Mouse (Mus musculus) C2C12 (cell line): ENCODE results near the gene Asphd2. TPM values are rescaled to one million over a fixed set of nuclear protein-coding genes. Genes with fewer than 3 reads are reported as not detected.

Experiments used
- H3K27me3 ChIP-seq: one replicate; pipeline ENCODE4 v1.6.1; 2011; ENCODE audit not compliant: control insufficient read depth, insufficient read depth, insufficient read length
- H3K36me3 ChIP-seq: one replicate; pipeline ENCODE4 v1.6.1; 2011; ENCODE audit not compliant: control insufficient read depth, insufficient read depth
- H3K4me3 ChIP-seq: one replicate; pipeline ENCODE4 v1.5.1; 2011; ENCODE audit warnings: mild to moderate bottlenecking, control low read depth; ENCODE audit not compliant: poor library complexity, insufficient read depth, severe bottlenecking
- H3K79me2 ChIP-seq: one replicate; pipeline ENCODE4 v1.6.1; 2011; ENCODE audit not compliant: control insufficient read depth, insufficient read depth
- H3K79me3 ChIP-seq: one replicate; pipeline ENCODE4 v1.6.1; 2011; ENCODE audit warnings: low read depth, control low read depth
- H3ac ChIP-seq: one replicate; pipeline ENCODE3; 2011; ENCODE audit warnings: low read depth; ENCODE audit not compliant: control insufficient read depth, insufficient read length
- CEBPB ChIP-seq: IDR thresholded peaks from one replicate; pipeline ENCODE4 v1.6.1; 2011; ENCODE audit warnings: low read depth, mild to moderate bottlenecking, control low read depth, moderate library complexity
- CTCF ChIP-seq: IDR thresholded peaks from one replicate; pipeline ENCODE4 v1.5.1; 2011; ENCODE audit not compliant: control insufficient read depth, insufficient read depth, insufficient read length
- FOSL1 ChIP-seq: IDR thresholded peaks from one replicate; pipeline ENCODE4 v1.8.0; 2011; ENCODE audit warnings: mild to moderate bottlenecking, low read length; ENCODE audit not compliant: poor library complexity, insufficient read depth, severe bottlenecking
- MAX ChIP-seq: IDR thresholded peaks from one replicate; pipeline ENCODE4 v1.6.1; 2011; ENCODE audit warnings: mild to moderate bottlenecking, control low read depth
- MYOD1 ChIP-seq: IDR thresholded peaks from one replicate; pipeline ENCODE4 v1.6.1; 2011; ENCODE audit warnings: low read depth; ENCODE audit not compliant: control insufficient read depth, insufficient read length
- MYOG ChIP-seq: IDR thresholded peaks from one replicate; pipeline ENCODE4 v1.6.1; 2011; ENCODE audit not compliant: control insufficient read depth, insufficient read length; ENCODE audit errors: extremely low read depth
- USF1 ChIP-seq: IDR thresholded peaks from one replicate; pipeline ENCODE4 v1.6.1; 2011; ENCODE audit warnings: low read depth, mild to moderate bottlenecking, control low read depth, moderate library complexity
- polyA plus RNA-seq: library from polyadenylated mRNA; unstranded; fragments of >200 nt; fragmentation: generic; extraction: Trizol; gene quantifications from one replicate; pipeline ENCODE4 v1.2.1, GENCODE M21; 2012; ENCODE audit warnings: missing spikeins

Asphd2 gene
- polyA plus RNA-seq, 1 experiment, result 10.8 TPM

DNA sequence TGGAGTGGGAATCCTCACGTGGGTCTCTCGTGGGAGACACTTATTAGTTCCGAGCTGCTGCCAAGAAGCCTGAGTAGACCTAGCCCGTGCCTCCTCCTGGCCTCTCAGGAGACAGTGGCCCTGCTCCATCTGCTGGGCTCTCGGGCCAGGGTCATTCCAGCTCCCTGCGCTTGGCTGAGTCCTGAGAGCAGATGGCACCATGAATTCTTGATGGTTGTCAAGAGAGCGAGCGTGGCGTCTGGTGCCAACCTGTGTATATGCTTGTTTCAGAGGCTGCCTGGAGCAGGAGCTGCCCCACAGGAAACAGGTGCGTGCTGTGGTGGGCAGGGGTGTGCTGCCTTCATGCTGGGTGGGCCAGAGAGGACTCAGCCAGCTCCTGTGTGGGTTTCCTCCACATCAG, 26.0 kb downstream of the Asphd2 start:
- peak overlapping the region; percentile 22 for H3ac ChIP-seq
- H3K36me3 ChIP-seq, result peaks cover 25% of the 10 kb centered on the region
- TF ChIP-seq MYOD1, result peak; percentile 47
- no peak for TF ChIP-seq USF1

GRCm38 (mm10) chr5:112367929-112368328, 26.7 kb downstream of the Asphd2 start:
- no peaks in the 10 kb centered on the region for H3K79me3 ChIP-seq
- H3K36me3 ChIP-seq, result peaks cover 25% of the 10 kb centered on the region
- peak; percentile 49 for TF ChIP-seq FOSL1
- no peak for TF ChIP-seq MYOG
- no peak for TF ChIP-seq CEBPB
- TF ChIP-seq CTCF, result no peak
- no peak for TF ChIP-seq MYOD1
- no peak for TF ChIP-seq USF1
- peak; percentile 71 for TF ChIP-seq MAX
- H3ac ChIP-seq, result no peak overlapping the region
- H3K27me3 ChIP-seq, result no peaks in the 10 kb centered on the region
- peak overlapping the region; percentile 16 for H3K4me3 ChIP-seq
- H3K79me2 ChIP-seq, result peaks cover 18% of the 10 kb centered on the region

More for the DNA sequence above, 26.0 kb downstream of the Asphd2 start:
- H3K27me3 ChIP-seq, result no peaks in the 10 kb centered on the region
- peaks cover 18% of the 10 kb centered on the region for H3K79me2 ChIP-seq
- H3K79me3 ChIP-seq, result no peaks in the 10 kb centered on the region
- peak overlapping the region; percentile 16 for H3K4me3 ChIP-seq

DNA sequence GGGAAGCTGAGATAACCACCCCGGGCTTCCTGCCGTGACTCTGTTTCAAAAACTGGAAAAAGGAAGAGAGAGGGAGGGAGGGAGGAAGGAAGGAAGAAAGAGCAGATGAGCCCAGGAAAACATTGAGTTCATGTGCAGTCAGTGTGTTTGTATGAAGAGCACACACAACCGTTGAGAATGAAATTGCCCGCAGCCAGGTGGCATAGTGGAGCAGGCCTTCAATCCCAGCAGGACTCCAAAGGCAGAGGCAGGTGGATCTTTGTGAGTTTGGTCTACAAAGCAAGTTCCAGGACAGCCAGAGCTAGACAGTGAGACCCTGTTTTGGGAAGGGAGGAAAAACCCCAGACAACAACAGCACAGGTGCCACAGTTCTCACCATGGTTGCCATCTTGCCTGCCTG, 27.3 kb downstream of the Asphd2 start:
- Histone ChIP-seq H3K79me3 (no peaks in the 10 kb centered on the region), H3K79me2 (peaks cover 18% of the 10 kb centered on the region), H3K27me3 (no peaks in the 10 kb centered on the region), H3ac (no peak overlapping the region), H3K4me3 (no peak overlapping the region), H3K36me3 (peaks cover 25% of the 10 kb centered on the region)
- TF ChIP-seq USF1 (no peak), MAX (no peak), MYOG (no peak), FOSL1 (no peak), CEBPB (no peak), MYOD1 (no peak), CTCF (no peak)

DNA sequence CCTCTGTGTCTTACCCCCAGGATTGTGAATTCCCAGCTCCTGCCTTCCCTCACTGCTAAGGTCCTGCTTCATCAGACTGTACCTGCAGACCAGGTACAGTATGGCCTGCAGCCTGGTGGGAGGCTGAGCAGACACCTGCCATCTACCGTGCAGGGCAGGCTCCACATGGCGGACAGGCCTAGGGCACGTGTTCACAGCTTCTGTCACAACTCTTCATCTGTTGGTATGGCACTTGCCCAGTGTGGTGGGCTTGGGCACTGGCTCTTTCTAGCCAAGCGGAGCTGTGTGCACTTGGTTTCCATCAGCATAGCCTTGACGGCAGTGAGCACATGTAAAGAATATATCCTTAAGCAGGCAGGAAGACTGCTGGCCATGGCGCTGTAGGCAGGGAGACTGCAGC, 27.8 kb downstream of the Asphd2 start:
- no peak overlapping the region for H3K4me3 ChIP-seq
- H3K79me3 ChIP-seq, result no peaks in the 10 kb centered on the region
- H3K36me3 ChIP-seq, result peaks cover 25% of the 10 kb centered on the region
- H3K79me2 ChIP-seq, result peaks cover 18% of the 10 kb centered on the region
- no peak overlapping the region for H3ac ChIP-seq
- TF ChIP-seq CTCF (no peak), MYOD1 (no peak), USF1 (no peak), MAX (no peak), CEBPB (no peak), MYOG (no peak)
- H3K27me3 ChIP-seq, result no peaks in the 10 kb centered on the region

GRCm38 (mm10) chr5:112364184-112364797, 30.4 kb downstream of the Asphd2 start:
- Histone ChIP-seq H3K36me3 (peaks cover 12% of the 10 kb centered on the region), H3K79me3 (no peaks in the 10 kb centered on the region), H3K79me2 (peaks cover 7% of the 10 kb centered on the region), H3K4me3 (no peak overlapping the region), H3ac (no peak overlapping the region), H3K27me3 (no peaks in the 10 kb centered on the region)
- TF ChIP-seq USF1 (no peak), FOSL1 (no peak), CTCF (no peak), CEBPB (no peak), MYOG (no peak), MYOD1 (no peak), MAX (no peak)

- Histone ChIP-seq H3K27me3 (no peaks in the 10 kb centered on the region), H3K79me3 (no peaks in the 10 kb centered on the region), H3ac (no peak overlapping the region), H3K36me3 (no peaks in the 10 kb centered on the region), H3K4me3 (no peak overlapping the region), H3K79me2 (no peaks in the 10 kb centered on the region)
- TF ChIP-seq USF1, result no peak
- TF ChIP-seq MAX, result no peak
- no peak for TF ChIP-seq CTCF
- TF ChIP-seq CEBPB, result no peak
- no peak for TF ChIP-seq FOSL1
- TF ChIP-seq MYOD1, result no peak
- no peak for TF ChIP-seq MYOG
These were observed 34.6 kb downstream of the Asphd2 start for GRCm38 (mm10) chr5:112360077-112360476.
